Comparison of ENCODE assay signal across 25 mouse cellular contexts in genomic region chr12:87379496-87379895, GRCm38 (mm10). TPM values are rescaled to one million over a fixed set of nuclear protein-coding genes. Genes with fewer than 3 reads are reported as not detected.
A peak's percentile ranks its signal among the peaks of the same experiment; 100 is the strongest.
DNase-seq lines count a peak whose midpoint lies in the region; ATAC-seq and TF ChIP-seq lines count a peak whose summit lies in the region.
"Had no signal": no experiment of that assay in that cellular context is flagged by ENCODE, and none has a peak within 500 bp of the region (broad histone marks: within the 10 kb centered on the region; RNA-seq: fewer than 3 reads in every experiment).

No protein-coding gene starts in this region.

- TF ChIP-seq CTCF in liver, postnatal 0 days (IDR thresholded peaks at IDR 0.05; ENCODE audit: low read depth) = no peak
- no peak for TF ChIP-seq CTCF in MEL (IDR thresholded peaks at IDR 0.05 in 2 of 3, conservative IDR thresholded peaks at IDR 0.05 in 1 of 3; ENCODE audit: control insufficient read depth in 1 of 3, insufficient read depth in 1 of 3, low read depth in 2 of 3, low read length in 3 of 3, poor library complexity in 1 of 3, severe bottlenecking in 1 of 3)
- TF ChIP-seq CTCF in left cerebral cortex, adult 2 months (IDR thresholded peaks at IDR 0.05) = no peak

- no peak for TF ChIP-seq POLR2A in MEL (IDR thresholded peaks at IDR 0.05; ENCODE audit: control insufficient read depth in 1 of 2, insufficient read depth in 1 of 2, low read depth in 1 of 2, low read length in 2 of 2, poor library complexity in 1 of 2)

- TF ChIP-seq EP300 in liver, postnatal 0 days (IDR thresholded peaks at IDR 0.05; ENCODE audit: low read depth) = no peak
- TF ChIP-seq EP300 in MEL (IDR thresholded peaks at IDR 0.05; ENCODE audit: low read depth in 1 of 2, low read length in 2 of 2) = no peak

- WGBS in liver, embryonic 11.5 days = 63% methylated on average over 2 of the region's 2 CpGs
- 66% methylated on average over 2 of the region's 2 CpGs for WGBS in liver, postnatal 0 days (ENCODE audit: insufficient replicate concordance)
- WGBS in hindbrain, embryonic 16.5 days = 79% methylated on average over 2 of the region's 2 CpGs

- H3K4me2 ChIP-seq in liver, embryonic 11.5 days = no peak overlapping the region
- H3K4me2 ChIP-seq in liver, postnatal 0 days (ENCODE audit: low read depth, low read length) = no peak overlapping the region
- H3K4me2 ChIP-seq in hindbrain, embryonic 16.5 days (ENCODE audit: low read length) = no peak overlapping the region
- H3K4me2 ChIP-seq: embryonic facial prominence, embryonic 12.5 days; forebrain, embryonic 13.5 days; forebrain, embryonic 15.5 days had no signal

- DNase-seq in liver, embryonic 11.5 days (ENCODE audit: low spot score) = no peak
- no peak for DNase-seq in liver, postnatal 0 days
- DNase-seq in 416B (ENCODE audit: low read depth) (peak; percentile 63), MEL (ENCODE audit: low read depth, low spot score) (peak; percentile 28)
- no peak for DNase-seq in right cerebral cortex, postnatal 4 days
- DNase-seq in left cerebral cortex, adult 2 months (ENCODE audit: extremely low spot score in 1 of 2, low spot score in 2 of 2) = no peak
- DNase-seq: adrenal gland, adult 2 months; adrenal gland, postnatal 10 days; adrenal gland, postnatal 25 days; B cell, adult 2 months; cerebellum, adult 11-12 months; cerebellum, adult 2 months; cerebellum, adult 9-10 months; cerebellum, postnatal 10 days; cerebellum, postnatal 25 days; forebrain, postnatal 0 days had no signal

- H3K27ac ChIP-seq in liver, embryonic 11.5 days (ENCODE audit: low read depth, low read length) = no peak overlapping the region
- H3K27ac ChIP-seq in liver, postnatal 0 days (ENCODE audit: low read depth) = no peak overlapping the region
- no peak overlapping the region for H3K27ac ChIP-seq in MEL (ENCODE audit: control insufficient read depth, low read depth, low read length)
- H3K27ac ChIP-seq in hindbrain, embryonic 16.5 days (ENCODE audit: low read depth, low read length) = no peak overlapping the region
- no peak overlapping the region for H3K27ac ChIP-seq in left cerebral cortex, adult 2 months
- H3K27ac ChIP-seq: embryonic facial prominence, embryonic 10.5 days; embryonic facial prominence, embryonic 12.5 days; forebrain, embryonic 13.5 days; forebrain, embryonic 15.5 days had no signal

- H3K4me1 ChIP-seq in liver, embryonic 11.5 days (replicated peaks; ENCODE audit: control insufficient read depth, insufficient read depth, low read length) = peaks cover 16% of the 10 kb centered on the region
- peaks cover 7% of the 10 kb centered on the region for H3K4me1 ChIP-seq in liver, postnatal 0 days (ENCODE audit: insufficient read depth)
- H3K4me1 ChIP-seq in MEL (ENCODE audit: control insufficient read depth in 1 of 2, insufficient read depth in 2 of 2, low read length in 2 of 2) = peaks cover 4 to 18% of the 10 kb centered on the region in 2 experiments; a peak in 3 of 4 replicates
- H3K4me1 ChIP-seq in hindbrain, embryonic 16.5 days (ENCODE audit: control insufficient read depth, insufficient read depth, low read depth, low read length) = no peaks in the 10 kb centered on the region
- H3K4me1 ChIP-seq: embryonic facial prominence, embryonic 12.5 days; forebrain, embryonic 13.5 days; forebrain, embryonic 15.5 days had no signal

- H3K36me3 ChIP-seq in liver, embryonic 11.5 days (ENCODE audit: control insufficient read depth, insufficient read depth, low read length) = no peaks in the 10 kb centered on the region
- no peaks in the 10 kb centered on the region for H3K36me3 ChIP-seq in liver, postnatal 0 days (replicated peaks; ENCODE audit: insufficient read depth, low read length)
- peaks cover 0 to 15% of the 10 kb centered on the region in 2 experiments; a peak in 2 of 4 replicates for H3K36me3 ChIP-seq in MEL (ENCODE audit: control insufficient read depth in 1 of 2, insufficient read depth in 2 of 2, low read length in 2 of 2)
- H3K36me3 ChIP-seq in hindbrain, embryonic 16.5 days (ENCODE audit: control insufficient read depth, insufficient read depth, low read length) = no peaks in the 10 kb centered on the region
- H3K36me3 ChIP-seq: embryonic facial prominence, embryonic 10.5 days; embryonic facial prominence, embryonic 12.5 days; forebrain, embryonic 15.5 days had no signal

- intact Hi-C loops in left cerebral cortex, adult 2 months (cut with DNase I) = no loop called here

- no peak overlapping the region for H3K4me3 ChIP-seq in liver, embryonic 11.5 days (ENCODE audit: low read depth, low read length)
- H3K4me3 ChIP-seq in liver, postnatal 0 days (ENCODE audit: low read depth, low read length) = no peak overlapping the region
- no peak overlapping the region for H3K4me3 ChIP-seq in MEL (ENCODE audit: control insufficient read depth in 1 of 2, insufficient read depth in 1 of 2, low read depth in 2 of 2, low read length in 2 of 2)
- H3K4me3 ChIP-seq in hindbrain, embryonic 16.5 days (ENCODE audit: low read length) = no peak overlapping the region
- H3K4me3 ChIP-seq in left cerebral cortex, adult 2 months = no peak overlapping the region
- H3K4me3 ChIP-seq: embryonic facial prominence, embryonic 10.5 days; embryonic facial prominence, embryonic 12.5 days; forebrain, embryonic 13.5 days; forebrain, embryonic 15.5 days had no signal

- no peak overlapping the region for H3K9ac ChIP-seq in liver, embryonic 11.5 days (ENCODE audit: low read depth, low read length)
- no peak overlapping the region for H3K9ac ChIP-seq in liver, postnatal 0 days (replicated peaks)
- H3K9ac ChIP-seq in MEL (ENCODE audit: control insufficient read depth, low read depth, low read length, poor library complexity, severe bottlenecking) = no peak overlapping the region
- no peak overlapping the region for H3K9ac ChIP-seq in hindbrain, embryonic 16.5 days (ENCODE audit: low read depth, low read length)
- H3K9ac ChIP-seq: embryonic facial prominence, embryonic 12.5 days; forebrain, embryonic 13.5 days; forebrain, embryonic 15.5 days; forebrain, postnatal 0 days had no signal

- no peak for TF ChIP-seq RAD21 in MEL (IDR thresholded peaks at IDR 0.05; ENCODE audit: low read depth, low read length)

- ATAC-seq in liver, embryonic 11.5 days (replicated peaks; ENCODE audit: low FRiP score) = peak; percentile 53
- ATAC-seq in liver, postnatal 0 days = no peak
- peak; percentile 32 for ATAC-seq in megakaryocyte progenitor cell, adult 5-6 weeks (replicated peaks; ENCODE audit: poor library complexity)
- ATAC-seq in hindbrain, embryonic 16.5 days = no peak
- ATAC-seq: CD4-positive, CD25-positive, alpha-beta regulatory T cell, adult 4 months; forebrain, embryonic 13.5 days; forebrain, embryonic 15.5 days; forebrain, postnatal 0 days had no signal

- H3K79me2 ChIP-seq in MEL (ENCODE audit: control insufficient read depth, insufficient read depth, low read length, poor library complexity) = peaks cover 14% of the 10 kb centered on the region

- H3K9me3 ChIP-seq in liver, embryonic 11.5 days (ENCODE audit: control insufficient read depth, low read length) = no peaks in the 10 kb centered on the region
- no peaks in the 10 kb centered on the region for H3K9me3 ChIP-seq in liver, postnatal 0 days (ENCODE audit: low read length)
- no peaks in the 10 kb centered on the region for H3K9me3 ChIP-seq in MEL (replicated peaks; ENCODE audit: insufficient read depth, low read length)
- no peaks in the 10 kb centered on the region for H3K9me3 ChIP-seq in hindbrain, embryonic 16.5 days (ENCODE audit: control insufficient read depth, low read length)
- H3K9me3 ChIP-seq: embryonic facial prominence, embryonic 10.5 days; embryonic facial prominence, embryonic 12.5 days; forebrain, embryonic 13.5 days; forebrain, embryonic 15.5 days; G1E had no signal

- no peaks in the 10 kb centered on the region for H3K27me3 ChIP-seq in liver, embryonic 11.5 days (replicated peaks; ENCODE audit: control insufficient read depth, insufficient read depth, low read length)
- no peaks in the 10 kb centered on the region for H3K27me3 ChIP-seq in liver, postnatal 0 days (ENCODE audit: insufficient read depth, low read length)
- H3K27me3 ChIP-seq in MEL (ENCODE audit: control insufficient read depth in 1 of 2, insufficient read depth in 2 of 2, low read length in 2 of 2) = no peaks in the 10 kb centered on the region
- no peaks in the 10 kb centered on the region for H3K27me3 ChIP-seq in hindbrain, embryonic 16.5 days (replicated peaks; ENCODE audit: control insufficient read depth, insufficient read depth, low read length)
- H3K27me3 ChIP-seq: CH12.LX; embryonic facial prominence, embryonic 12.5 days; forebrain, embryonic 13.5 days; forebrain, embryonic 15.5 days had no signal

TF ChIP-seq in MEL, 35 proteins besides CTCF, POLR2A, EP300 and RAD21:
- no peak for TF ChIP-seq ZMIZ1 (IDR thresholded peaks at IDR 0.05; ENCODE audit: low read depth, low read length)
- TF ChIP-seq JUND (IDR thresholded peaks at IDR 0.05; ENCODE audit: low read depth, low read length) = no peak
- TF ChIP-seq BHLHE40 (IDR thresholded peaks at IDR 0.05; ENCODE audit: borderline replicate concordance, low read depth, low read length) = no peak
- TF ChIP-seq NRF1 (IDR thresholded peaks at IDR 0.05; ENCODE audit: insufficient read depth, low read depth, low read length, poor library complexity, severe bottlenecking) = no peak
- TF ChIP-seq SIN3A (IDR thresholded peaks at IDR 0.05; ENCODE audit: low read length) = no peak
- TF ChIP-seq RCOR1 (IDR thresholded peaks at IDR 0.05; ENCODE audit: low read depth, low read length) = no peak
- no peak for TF ChIP-seq MAX (IDR thresholded peaks at IDR 0.05; ENCODE audit: low read length)
- no peak for TF ChIP-seq GATA1 (IDR thresholded peaks at IDR 0.05; ENCODE audit: low read depth, low read length)
- TF ChIP-seq UBTF (IDR thresholded peaks at IDR 0.05; ENCODE audit: borderline replicate concordance, insufficient read depth, low read depth, low read length) = no peak
- no peak for TF ChIP-seq TAL1 (IDR thresholded peaks at IDR 0.05; ENCODE audit: low read length)
- TF ChIP-seq MXI1 (IDR thresholded peaks at IDR 0.05; ENCODE audit: low read depth, low read length) = no peak

RNA-seq across cellular contexts. Expression of gene Sptlc2, which starts 8.7 kb away (rescaled TPM):
- 56.9 and 63.2 TPM in 2 replicates for polyA plus RNA-seq in liver, embryonic 11.5 days (2014; fragmentation: Nextera tagmentation; extraction: Ambion mirVana)
- polyA plus RNA-seq in liver, postnatal 0 days (2015; fragmentation: Nextera tagmentation; extraction: Ambion mirVana) = 39.5 and 42.3 TPM in 2 replicates
- 61.6 and 64.6 TPM in 2 replicates for total RNA-seq in MEL (2012; rRNA removed)
- polyA plus RNA-seq in MEL (2012; ENCODE audit: insufficient read depth in 1 of 2, insufficient read length in 2 of 2, low read depth in 1 of 2, low replicate concordance in 2 of 2, missing spikeins in 1 of 2) = 10 to 100 TPM in 1 of 2 experiments, not detected in 1; 75.9 TPM
- total RNA-seq in megakaryocyte progenitor cell, adult 5-6 weeks (2015) = 199 and 210 TPM in 2 replicates
- total RNA-seq in megakaryocyte progenitor cell, adult 5-6 weeks (2017) = 128 and 138 TPM in 2 replicates
- polyA plus RNA-seq in hindbrain, embryonic 16.5 days (2015; fragmentation: Nextera tagmentation; extraction: Ambion mirVana) = 64.8 and 68.5 TPM in 2 replicates
- total RNA-seq in left cerebral cortex, adult 2 months (2021) = 10 to 100 TPM; 32.4 to 33.0 TPM

Comparison
In these comparisons a context has a peak if more than half of its experiments do, and no peak if none do; other contexts are left out.
1. ATAC-seq: peak in liver, embryonic 11.5 days (single experiment) and megakaryocyte progenitor cell, adult 5-6 weeks (single experiment); none in liver, postnatal 0 days (single experiment) and hindbrain, embryonic 16.5 days (single experiment).
2. DNase-seq: peak in 416B (single experiment) and MEL (single experiment); none in liver, embryonic 11.5 days (single experiment), liver, postnatal 0 days (single experiment), right cerebral cortex, postnatal 4 days (single experiment) and left cerebral cortex, adult 2 months (0 of 2).